Mouse (Mus musculus): ENCODE data around the gene Pde4dip. TPM values are rescaled to one million over a fixed set of nuclear protein-coding genes. Genes with fewer than 3 reads are reported as not detected.

Gene Pde4dip
- polyA plus RNA-seq, 1 experiment from 2014 or later = 50.7 TPM

GRCm38 (mm10) chr3:97665525-97665924, 223.0 kb downstream of the Pde4dip start:
- Histone ChIP-seq H3K9me3 (replicated peaks) (no peaks in the 10 kb centered on the region), H3K4me2 (replicated peaks) (no peak overlapping the region), H3K27me3 (no peaks in the 10 kb centered on the region), H3K4me1 (no peaks in the 10 kb centered on the region), H3K4me3 (no peak overlapping the region), H3K36me3 (peaks cover 60% of the 10 kb centered on the region), H3K9ac (no peak overlapping the region), H3K27ac (no peak overlapping the region)
- ATAC-seq (ENCODE audit: low FRiP score) = no peak
- WGBS = 91% methylated on average over 9 of the region's 9 CpGs

DNA sequence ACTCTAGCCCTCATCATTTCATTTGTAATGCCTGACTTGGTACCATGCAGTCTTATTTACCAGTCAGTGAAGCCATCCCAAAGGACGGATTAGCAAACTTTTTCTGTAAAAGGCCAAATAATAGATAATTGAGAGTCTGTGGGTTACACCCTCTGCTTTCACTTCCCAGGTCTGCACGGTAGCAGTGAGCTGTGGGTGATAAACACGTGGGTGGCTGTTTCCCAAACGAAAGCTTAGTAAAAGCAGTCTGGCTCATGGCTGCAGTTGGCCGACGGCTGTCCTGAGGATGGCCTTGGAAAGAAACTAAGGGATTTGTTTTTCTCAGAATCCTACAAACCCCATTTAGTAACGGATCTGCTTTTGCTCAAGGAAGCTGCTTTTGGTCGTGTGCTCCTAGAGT, 227.3 kb downstream of the Pde4dip start:
- WGBS = 82% methylated on average over 8 of the region's 8 CpGs

DNA sequence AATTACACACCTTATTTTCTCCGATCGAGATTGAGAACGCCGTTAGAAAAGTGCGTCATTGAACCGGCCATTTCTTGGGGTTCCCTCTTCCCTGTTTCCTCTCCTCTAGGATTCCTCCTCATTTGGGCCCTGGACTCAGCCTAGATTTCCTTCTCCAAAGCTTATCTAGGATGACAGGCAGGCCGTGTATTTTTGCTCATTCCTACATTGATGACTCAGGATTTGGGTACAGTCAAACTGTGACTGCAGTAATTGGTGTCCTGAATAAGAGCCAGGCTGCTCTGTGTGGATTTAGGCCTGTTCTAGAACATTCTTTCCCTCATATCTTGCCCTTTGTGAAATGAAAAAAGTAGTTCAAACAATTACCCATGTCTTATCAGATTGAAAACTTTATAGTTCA, 228.8 kb downstream of the Pde4dip start:
- H3K36me3 ChIP-seq = peaks cover 17% of the 10 kb centered on the region; the same call in 1 of the 2 replicates
- no peak for ATAC-seq (ENCODE audit: low FRiP score)
- H3K9ac ChIP-seq = no peak overlapping the region
- H3K27ac ChIP-seq = no peak overlapping the region
- no peaks in the 10 kb centered on the region for H3K9me3 ChIP-seq (replicated peaks)
- no peaks in the 10 kb centered on the region for H3K27me3 ChIP-seq
- peaks cover 14% of the 10 kb centered on the region for H3K4me1 ChIP-seq
- peak overlapping the region; percentile 87; the same call in 1 of the 2 replicates for H3K4me2 ChIP-seq (replicated peaks)
- 82% methylated on average over 7 of the region's 7 CpGs for WGBS
- H3K4me3 ChIP-seq = no peak overlapping the region

More for the DNA sequence above, 227.3 kb downstream of the Pde4dip start:
- H3K27me3 ChIP-seq = no peaks in the 10 kb centered on the region
- H3K27ac ChIP-seq = no peak overlapping the region
- H3K36me3 ChIP-seq = peaks cover 28% of the 10 kb centered on the region
- no peak overlapping the region for H3K4me2 ChIP-seq (replicated peaks)
- no peaks in the 10 kb centered on the region for H3K9me3 ChIP-seq (replicated peaks)
- no peak for ATAC-seq (ENCODE audit: low FRiP score)
- H3K9ac ChIP-seq = no peak overlapping the region
- no peak overlapping the region for H3K4me3 ChIP-seq
- peaks cover 14% of the 10 kb centered on the region for H3K4me1 ChIP-seq

DNA sequence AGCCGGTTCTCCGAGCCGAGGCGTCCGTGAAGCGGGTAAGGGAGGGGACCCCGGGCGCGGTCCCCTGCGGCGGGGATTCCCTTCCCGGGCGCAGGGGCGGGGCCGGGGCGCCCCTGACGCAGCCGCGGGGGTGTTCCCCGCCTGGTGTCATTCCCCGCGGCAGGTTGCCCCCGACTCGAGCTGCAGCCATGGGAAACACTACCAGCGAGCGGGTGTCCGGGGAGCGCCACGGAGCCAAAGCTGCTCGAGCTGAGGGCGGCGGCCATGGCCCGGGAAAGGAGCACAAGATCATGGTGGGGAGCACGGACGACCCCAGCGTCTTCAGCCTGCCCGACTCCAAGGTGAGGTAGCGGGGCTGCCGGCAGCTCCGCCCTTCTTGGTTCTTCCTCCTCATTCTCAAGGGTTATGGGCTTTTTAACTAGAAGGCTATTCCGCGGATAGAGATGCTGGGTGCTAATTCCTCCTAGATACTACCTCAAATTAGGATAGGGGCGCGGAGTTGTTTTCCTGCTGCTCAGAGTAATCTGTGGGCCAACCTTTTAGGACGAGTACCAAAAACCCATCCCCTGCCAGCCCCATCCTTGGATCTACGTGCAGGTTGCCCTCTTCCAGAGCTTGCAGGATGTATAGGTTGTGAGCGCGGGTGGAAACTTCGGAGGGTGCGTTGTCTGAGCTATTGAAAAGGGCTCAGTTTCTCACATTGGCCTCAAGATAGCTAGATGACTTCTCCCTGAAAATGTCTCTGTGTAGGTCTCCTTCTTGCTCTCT, 229.9 kb downstream of the Pde4dip start:
- H3K9me3 ChIP-seq (replicated peaks) = no peaks in the 10 kb centered on the region
- 1% methylated on average over 46 of the region's 50 CpGs for WGBS
- peaks cover 8% of the 10 kb centered on the region; the same call in 1 of the 2 replicates for H3K36me3 ChIP-seq
- no peaks in the 10 kb centered on the region for H3K27me3 ChIP-seq
- peaks cover 14% of the 10 kb centered on the region for H3K4me1 ChIP-seq
- peak overlapping the region; percentile 77 for H3K9ac ChIP-seq
- H3K4me2 ChIP-seq (replicated peaks) = peak overlapping the region; percentile 87
- H3K4me3 ChIP-seq = peak overlapping the region; percentile 88
- H3K27ac ChIP-seq = peak overlapping the region; percentile 73
- ATAC-seq (ENCODE audit: low FRiP score) = peak; percentile 85

DNA sequence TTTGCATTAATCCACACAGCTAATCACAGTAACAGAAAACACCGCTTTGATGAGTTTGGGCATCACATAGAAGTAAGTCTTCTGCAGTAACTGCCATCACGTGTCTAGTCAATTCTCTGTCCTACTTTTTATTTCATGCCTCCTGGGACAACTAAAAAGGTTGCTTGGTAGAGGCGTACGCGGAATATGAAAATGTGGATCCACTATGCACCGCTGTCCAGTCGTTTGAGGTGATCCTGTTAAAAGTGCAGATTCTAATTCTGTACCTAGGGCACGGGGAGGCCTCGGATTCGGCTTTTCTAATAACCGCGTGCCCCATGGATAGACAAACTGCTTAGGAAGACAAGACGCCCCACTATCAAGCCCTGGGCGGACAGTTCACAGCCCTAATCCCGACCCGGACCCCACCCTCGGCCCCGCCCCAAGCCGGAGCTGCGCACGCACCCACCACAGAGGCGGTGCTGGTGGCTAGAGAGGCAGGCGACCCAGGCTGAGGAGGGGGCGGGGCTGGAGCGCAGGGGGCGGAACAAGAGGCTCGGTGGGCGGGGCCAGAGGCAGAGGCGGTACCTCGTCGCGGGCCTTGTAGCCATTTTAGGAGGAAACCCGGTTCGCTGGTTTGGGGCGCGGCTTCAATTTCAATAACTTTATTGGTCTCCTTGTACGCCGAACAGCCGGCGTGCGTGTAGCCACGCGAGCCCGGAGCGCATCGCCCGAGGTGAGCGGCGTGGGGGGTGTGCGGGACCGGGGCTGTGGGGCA, 230.7 kb downstream of the Pde4dip start, which contains the start of gene Prkab2:
Prkab2 (plus strand) TSS at position 539 of the 757 bp plus-strand sequence.
- H3K9ac ChIP-seq = peak within 1 kb of the TSS; percentile 77
- peak within 1 kb of the TSS; percentile 73 for H3K27ac ChIP-seq
- H3K9me3 ChIP-seq (replicated peaks) = no peaks in the 10 kb centered on the region
- H3K36me3 ChIP-seq = 0 out of 2 replicates have a peak, but pooled peaks cover 2% of the 10 kb centered on the region
- WGBS = 3% methylated on average over 51 of the region's 51 CpGs
- H3K4me2 ChIP-seq (replicated peaks) = peak within 1 kb of the TSS; percentile 87
- no peaks in the 10 kb centered on the region for H3K27me3 ChIP-seq
- ATAC-seq (ENCODE audit: low FRiP score) = peak; percentile 96
- peaks cover 14% of the 10 kb centered on the region for H3K4me1 ChIP-seq
- H3K4me3 ChIP-seq = peak within 1 kb of the TSS; percentile 88

GRCm38 (mm10) chr3:97654901-97655300, 233.6 kb downstream of the Pde4dip start:
- WGBS = 84% methylated on average over 8 of the region's 8 CpGs
- Histone ChIP-seq H3K27me3 (no peaks in the 10 kb centered on the region), H3K4me2 (replicated peaks) (no peak overlapping the region), H3K27ac (no peak overlapping the region), H3K4me3 (no peak overlapping the region), H3K4me1 (peaks cover 14% of the 10 kb centered on the region), H3K9me3 (replicated peaks) (no peaks in the 10 kb centered on the region), H3K36me3 (no peaks in the 10 kb centered on the region), H3K9ac (no peak overlapping the region)
- ATAC-seq (ENCODE audit: low FRiP score) = no peak

DNA sequence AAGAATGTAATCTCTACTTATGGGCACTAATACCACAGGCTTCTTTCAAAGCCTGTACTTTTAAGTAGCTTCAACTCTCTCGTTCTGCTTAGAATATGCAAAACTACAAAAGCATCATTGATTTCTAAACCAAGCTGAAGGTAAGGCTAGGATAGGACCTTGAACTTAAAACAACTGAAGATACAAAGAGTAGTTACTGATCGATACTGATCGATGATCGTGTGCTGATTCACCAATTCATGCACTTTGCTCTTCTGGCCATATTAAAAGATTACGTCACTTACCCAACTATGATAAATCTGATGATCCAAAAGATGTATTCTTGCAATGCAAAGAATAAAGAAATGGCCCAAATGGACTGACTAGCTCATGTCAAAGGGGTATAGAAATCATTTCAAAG, 234.7 kb downstream of the Pde4dip start:
- Histone ChIP-seq H3K27me3 (no peaks in the 10 kb centered on the region), H3K9ac (no peak overlapping the region), H3K27ac (no peak overlapping the region), H3K4me3 (no peak overlapping the region), H3K9me3 (replicated peaks) (no peaks in the 10 kb centered on the region), H3K36me3 (no peaks in the 10 kb centered on the region), H3K4me1 (peaks cover 4% of the 10 kb centered on the region), H3K4me2 (replicated peaks) (no peak overlapping the region)
- 94% methylated on average over 5 of the region's 5 CpGs for WGBS
- ATAC-seq (ENCODE audit: low FRiP score) = no peak

DNA sequence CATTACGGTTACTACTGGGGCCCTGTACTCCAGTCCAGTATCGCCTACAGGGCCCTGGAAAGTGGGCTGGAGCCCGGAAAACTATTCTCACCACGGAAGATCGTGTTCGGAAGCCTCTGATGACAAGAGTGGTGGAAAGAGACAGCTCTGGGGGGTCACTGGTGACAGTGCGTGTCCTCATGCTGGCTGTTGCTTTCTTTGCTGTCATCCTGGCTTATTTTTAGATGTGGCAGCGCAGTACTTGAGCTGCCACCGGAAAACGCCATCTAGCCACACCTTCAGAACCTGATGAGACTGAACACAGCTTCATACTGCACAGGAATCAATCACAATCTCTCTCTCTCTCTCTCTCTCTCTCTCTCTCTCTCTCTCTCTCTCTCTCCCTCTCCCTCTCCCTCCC, 236.9 kb downstream of the Pde4dip start:
- Histone ChIP-seq H3K9me3 (replicated peaks) (no peaks in the 10 kb centered on the region), H3K4me3 (no peak overlapping the region), H3K9ac (no peak overlapping the region), H3K4me2 (replicated peaks) (no peak overlapping the region), H3K27ac (no peak overlapping the region), H3K4me1 (no peaks in the 10 kb centered on the region), H3K27me3 (no peaks in the 10 kb centered on the region), H3K36me3 (no peaks in the 10 kb centered on the region)
- WGBS = 82% methylated on average over 10 of the region's 10 CpGs
- no peak for ATAC-seq (ENCODE audit: low FRiP score)

- 84% methylated on average over 6 of the region's 6 CpGs for WGBS
- H3K27ac ChIP-seq = no peak overlapping the region
- no peak overlapping the region for H3K9ac ChIP-seq
- no peak for ATAC-seq (ENCODE audit: low FRiP score)
- H3K9me3 ChIP-seq (replicated peaks) = no peaks in the 10 kb centered on the region
- no peak overlapping the region for H3K4me2 ChIP-seq (replicated peaks)
- H3K4me1 ChIP-seq = no peaks in the 10 kb centered on the region
- no peaks in the 10 kb centered on the region for H3K27me3 ChIP-seq
- H3K4me3 ChIP-seq = no peak overlapping the region
- H3K36me3 ChIP-seq = no peaks in the 10 kb centered on the region
Measured at GRCm38 (mm10) chr3:97649469-97649868, 239.0 kb downstream of the Pde4dip start.

DNA sequence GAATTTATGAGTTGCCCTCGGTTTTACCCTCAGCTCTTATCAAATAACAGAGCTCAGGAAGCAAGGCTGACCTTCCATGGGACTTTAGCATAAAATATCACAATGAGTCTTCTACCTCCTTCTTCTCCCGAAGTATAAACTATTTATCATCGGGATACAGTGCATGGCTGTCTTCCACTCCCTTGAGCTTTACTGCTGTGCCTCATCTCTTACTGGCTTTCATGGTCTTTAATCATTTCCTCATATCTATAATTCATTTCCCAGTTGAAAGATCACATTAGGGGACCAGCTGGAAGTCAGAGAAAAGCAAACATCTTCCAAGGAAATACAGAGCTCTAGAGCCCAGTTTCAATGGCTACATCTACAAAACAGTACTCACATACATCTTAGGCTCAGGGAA, 239.5 kb downstream of the Pde4dip start:
- H3K9me3 ChIP-seq (replicated peaks) = no peaks in the 10 kb centered on the region
- no peak overlapping the region for H3K27ac ChIP-seq
- H3K4me3 ChIP-seq = no peak overlapping the region
- H3K4me1 ChIP-seq = no peaks in the 10 kb centered on the region
- H3K9ac ChIP-seq = no peak overlapping the region
- H3K4me2 ChIP-seq (replicated peaks) = no peak overlapping the region
- H3K36me3 ChIP-seq = no peaks in the 10 kb centered on the region
- WGBS = 76% methylated on average over 3 of the region's 3 CpGs
- no peak for ATAC-seq (ENCODE audit: low FRiP score)
- no peaks in the 10 kb centered on the region for H3K27me3 ChIP-seq

DNA sequence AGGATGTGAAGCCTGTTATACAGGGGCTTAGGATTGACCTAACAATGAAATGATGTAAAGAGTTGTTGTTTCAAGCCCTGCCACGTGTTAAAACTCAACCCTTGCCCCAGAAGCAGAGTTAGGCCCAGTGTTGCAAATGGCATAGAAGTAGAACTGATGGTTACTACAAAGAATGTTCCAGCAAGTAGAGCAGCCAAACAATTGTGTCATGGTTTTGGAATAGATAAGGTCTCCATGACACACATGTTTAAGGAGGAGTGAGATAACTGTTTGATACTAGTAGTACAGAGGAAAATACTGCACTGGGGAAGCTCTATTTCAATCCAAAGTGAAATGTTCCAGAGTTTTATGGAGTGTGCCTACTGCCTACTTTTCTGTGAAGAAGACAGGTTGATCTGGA, 240.0 kb downstream of the Pde4dip start:
- H3K27ac ChIP-seq = no peak overlapping the region
- H3K27me3 ChIP-seq = no peaks in the 10 kb centered on the region
- no peak overlapping the region for H3K4me2 ChIP-seq (replicated peaks)
- no peak overlapping the region for H3K4me3 ChIP-seq
- ATAC-seq (ENCODE audit: low FRiP score) = no peak
- no peaks in the 10 kb centered on the region for H3K36me3 ChIP-seq
- no peak overlapping the region for H3K9ac ChIP-seq
- no peaks in the 10 kb centered on the region for H3K4me1 ChIP-seq
- 48% methylated on average over 1 of the region's 1 CpGs for WGBS
- no peaks in the 10 kb centered on the region for H3K9me3 ChIP-seq (replicated peaks)

DNA sequence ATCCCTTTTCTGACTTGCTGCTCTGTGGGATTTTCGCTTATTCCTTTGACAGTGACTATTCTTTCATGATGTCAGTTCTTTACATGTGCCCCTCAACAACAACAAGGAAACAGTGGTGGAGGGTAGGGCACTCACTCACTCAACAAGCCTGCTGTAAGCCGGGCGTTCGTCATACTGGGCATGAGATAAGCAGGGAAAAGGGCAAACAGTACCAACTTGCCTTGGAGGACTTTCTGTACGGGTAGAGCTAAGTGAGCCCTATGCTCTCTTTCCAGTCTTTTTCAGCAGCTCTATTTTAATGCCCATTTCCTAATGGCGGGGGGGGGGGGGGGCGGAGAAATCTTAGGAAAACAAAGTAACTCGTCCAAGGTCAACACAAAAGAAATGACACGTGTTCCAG, 246.5 kb downstream of the Pde4dip start:
- ATAC-seq (ENCODE audit: low FRiP score) = no peak
- Histone ChIP-seq H3K27me3 (no peaks in the 10 kb centered on the region), H3K9ac (no peak overlapping the region), H3K4me1 (no peaks in the 10 kb centered on the region), H3K4me2 (replicated peaks) (no peak overlapping the region), H3K9me3 (replicated peaks) (no peaks in the 10 kb centered on the region), H3K4me3 (no peak overlapping the region), H3K36me3 (no peaks in the 10 kb centered on the region), H3K27ac (no peak overlapping the region)
- 88% methylated on average over 9 of the region's 9 CpGs for WGBS

Data from hindbrain, embryonic 12.5 days (tissue).